Comparison of ENCODE assay signal across 20 mouse cellular contexts in genomic region chr17:13695211-13695610, GRCm38 (mm10).
"Had no signal": no experiment of that assay in that cellular context is flagged by ENCODE, and none has a peak within 500 bp of the region (broad histone marks: within the 10 kb centered on the region; RNA-seq: fewer than 3 reads in every experiment).

No protein-coding gene starts in this region.

- H3K4me2 ChIP-seq: kidney, embryonic 15.5 days; limb, embryonic 13.5 days; liver, embryonic 12.5 days; liver, embryonic 15.5 days; midbrain, embryonic 11.5 days; neural tube, embryonic 12.5 days; neural tube, embryonic 15.5 days had no signal

- H3K9ac ChIP-seq: kidney, embryonic 15.5 days; limb, embryonic 13.5 days; liver, embryonic 12.5 days; liver, embryonic 15.5 days; neural tube, embryonic 12.5 days; neural tube, embryonic 15.5 days had no signal

- H3K27ac ChIP-seq: kidney, embryonic 15.5 days; limb, embryonic 10.5 days; limb, embryonic 13.5 days; liver, embryonic 12.5 days; liver, embryonic 15.5 days; neural tube, embryonic 12.5 days; neural tube, embryonic 15.5 days; stomach, postnatal 0 days had no signal

- H3K9me3 ChIP-seq: kidney, embryonic 15.5 days; limb, embryonic 10.5 days; limb, embryonic 13.5 days; liver, embryonic 12.5 days; liver, embryonic 15.5 days; neural tube, embryonic 12.5 days; neural tube, embryonic 15.5 days had no signal

- H3K36me3 ChIP-seq: kidney, embryonic 15.5 days; limb, embryonic 10.5 days; limb, embryonic 13.5 days; liver, embryonic 12.5 days; liver, embryonic 15.5 days; neural tube, embryonic 12.5 days; neural tube, embryonic 15.5 days had no signal

- ATAC-seq: liver, embryonic 12.5 days had no signal

- H3K4me3 ChIP-seq: kidney, embryonic 15.5 days; limb, embryonic 10.5 days; limb, embryonic 13.5 days; liver, embryonic 12.5 days; liver, embryonic 15.5 days; neural tube, embryonic 12.5 days; neural tube, embryonic 15.5 days had no signal

- DNase-seq: kidney, adult 11 months; kidney, adult 8-10 months; kidney, postnatal 10 days; kidney, postnatal 36 days; liver; right cerebral cortex, adult 18-20 months; right cerebral cortex, postnatal 14 days; right cerebral cortex, postnatal 4 days; thymus, adult 2 months; thymus, postnatal 14 days; thymus, postnatal 4 days had no signal

- H3K4me1 ChIP-seq: liver, embryonic 15.5 days had no signal

- H3K27me3 ChIP-seq: kidney, embryonic 15.5 days; limb, embryonic 13.5 days; liver, embryonic 12.5 days; liver, embryonic 15.5 days; neural tube, embryonic 12.5 days; neural tube, embryonic 15.5 days had no signal
